Mouse (Mus musculus) cortical plate, adult 2 months (tissue): Measurements from ENCODE around the gene Fbxw11.

ENCODE experiments used
- CTCF ChIP-seq: fragments of 200-500 bp; IDR thresholded peaks from 2 replicates; pipeline ENCODE4 v1.5.1; 2011; ENCODE audit warnings: mild to moderate bottlenecking, control low read depth, low read length; ENCODE audit not compliant: insufficient read depth; ENCODE audit errors: extremely low read depth
- POLR2A ChIP-seq: fragments of 200-500 bp; IDR thresholded peaks from 2 replicates; pipeline ENCODE4 v1.6.1; 2011; ENCODE audit warnings: mild to moderate bottlenecking, low read length, control low read depth; ENCODE audit not compliant: insufficient read depth; ENCODE audit errors: extremely low read depth

DNA sequence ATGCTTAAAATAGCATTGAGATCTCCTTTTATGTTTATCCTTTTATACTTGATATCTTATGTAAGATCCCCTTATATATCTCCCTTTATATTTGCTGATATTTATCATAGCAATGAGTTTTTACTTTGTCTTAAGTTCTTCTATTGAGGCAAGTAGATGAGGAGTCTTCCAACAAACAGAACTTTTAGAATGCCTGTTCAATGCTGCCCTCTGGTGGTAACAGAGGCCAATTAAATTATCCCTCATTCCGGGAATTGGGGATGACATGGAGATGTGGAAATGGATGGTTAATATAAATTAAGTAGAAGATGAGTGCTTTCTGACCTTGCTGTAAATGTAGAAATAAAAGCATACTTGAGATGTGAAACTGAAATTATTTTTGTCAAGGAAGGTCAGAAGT is 67.0 kb downstream of the Fbxw11 start:
- TF ChIP-seq CTCF, result peak; percentile 40; the same call in 1 of the 2 replicates
- TF ChIP-seq POLR2A, result no peak
